Comparison of ENCODE assay signal across 27 mouse cellular contexts in the genomic region with DNA sequence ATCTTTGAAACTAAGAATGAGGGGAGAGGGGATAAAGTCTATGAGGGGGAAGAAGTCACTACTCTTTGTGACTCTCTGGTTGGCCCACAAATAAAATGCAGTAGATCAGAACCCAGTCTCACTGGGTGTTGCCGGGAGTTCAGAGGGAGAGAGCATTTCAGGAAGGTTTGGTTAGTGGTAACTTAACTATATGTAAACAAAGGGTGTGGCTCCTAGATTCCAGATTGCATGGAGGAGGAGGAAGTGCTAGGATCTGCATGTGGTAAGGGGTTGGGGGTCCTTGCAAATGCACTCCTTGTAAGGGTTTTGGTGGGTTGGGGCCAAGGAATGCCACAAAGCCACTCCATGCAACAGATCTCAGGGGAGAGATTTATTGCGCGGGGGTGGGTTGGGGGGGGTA. TPM values are rescaled to one million over a fixed set of nuclear protein-coding genes. Genes with fewer than 3 reads are reported as not detected.
DNase-seq lines count a peak whose midpoint lies in the region; ATAC-seq and TF ChIP-seq lines count a peak whose summit lies in the region.
"Had no signal": no experiment of that assay in that cellular context is flagged by ENCODE, and none has a peak within 500 bp of the region (broad histone marks: within the 10 kb centered on the region; RNA-seq: fewer than 3 reads in every experiment).

No protein-coding gene starts in this region.

- peaks cover 31% of the 10 kb centered on the region for H3K4me1 ChIP-seq in midbrain, embryonic 10.5 days
- H3K4me1 ChIP-seq in midbrain, embryonic 14.5 days (ENCODE audit: control insufficient read depth, insufficient read depth, low read length) = peaks cover 14% of the 10 kb centered on the region; the same call in 1 of the 2 replicates
- H3K4me1 ChIP-seq in ES-Bruce4 (ENCODE audit: control insufficient read depth, insufficient read depth, low read length) = peaks cover 16% of the 10 kb centered on the region
- H3K4me1 ChIP-seq in neural tube, embryonic 15.5 days = peaks cover 17% of the 10 kb centered on the region
- H3K4me1 ChIP-seq: heart, embryonic 12.5 days had no signal

- peak overlapping the region; percentile 69; the same call in 1 of the 2 replicates for H3K27ac ChIP-seq in midbrain, embryonic 10.5 days (replicated peaks)
- H3K27ac ChIP-seq in midbrain, embryonic 14.5 days (replicated peaks; ENCODE audit: low read depth, low read length) = no peak overlapping the region
- peak overlapping the region; percentile 94 for H3K27ac ChIP-seq in ES-Bruce4 (ENCODE audit: insufficient read depth, low read length)
- H3K27ac ChIP-seq in neural tube, embryonic 15.5 days (replicated peaks) = 0 out of 2 replicates have a peak overlapping the region, but pooled peaks have one; percentile 3
- H3K27ac ChIP-seq: embryonic facial prominence, embryonic 12.5 days; forebrain, embryonic 12.5 days; hindbrain, embryonic 13.5 days; hindbrain, postnatal 0 days had no signal

- no peak overlapping the region for H3K9ac ChIP-seq in midbrain, embryonic 14.5 days (replicated peaks; ENCODE audit: low read length)
- peak overlapping the region; percentile 26 for H3K9ac ChIP-seq in ES-Bruce4 (ENCODE audit: low read depth, poor library complexity, severe bottlenecking)
- no peak overlapping the region for H3K9ac ChIP-seq in neural tube, embryonic 15.5 days (replicated peaks)
- H3K9ac ChIP-seq: embryonic facial prominence, embryonic 12.5 days; forebrain, embryonic 12.5 days; heart, embryonic 12.5 days; hindbrain, embryonic 13.5 days had no signal

- 0 out of 2 replicates have a peak, but pooled peaks cover 7% of the 10 kb centered on the region for H3K9me3 ChIP-seq in midbrain, embryonic 10.5 days (replicated peaks)
- no peaks in the 10 kb centered on the region for H3K9me3 ChIP-seq in midbrain, embryonic 14.5 days (ENCODE audit: control insufficient read depth, low read length)
- no peaks in the 10 kb centered on the region for H3K9me3 ChIP-seq in ES-Bruce4 (replicated peaks; ENCODE audit: control insufficient read depth, insufficient read depth, low read length, poor library complexity, severe bottlenecking)
- H3K9me3 ChIP-seq in neural tube, embryonic 15.5 days (replicated peaks) = no peaks in the 10 kb centered on the region
- H3K9me3 ChIP-seq: embryonic facial prominence, embryonic 12.5 days; heart, embryonic 12.5 days; hindbrain, embryonic 13.5 days had no signal

- H3K4me2 ChIP-seq in midbrain, embryonic 14.5 days (ENCODE audit: low read length) = no peak overlapping the region
- H3K4me2 ChIP-seq in neural tube, embryonic 15.5 days = no peak overlapping the region
- H3K4me2 ChIP-seq: embryonic facial prominence, embryonic 12.5 days; heart, embryonic 12.5 days had no signal

- H3K36me3 ChIP-seq in midbrain, embryonic 10.5 days = no peaks in the 10 kb centered on the region
- no peaks in the 10 kb centered on the region for H3K36me3 ChIP-seq in midbrain, embryonic 14.5 days (ENCODE audit: control insufficient read depth, insufficient read depth, low read length)
- H3K36me3 ChIP-seq in ES-Bruce4 (ENCODE audit: control insufficient read depth, insufficient read depth, low read length, poor library complexity, severe bottlenecking) = no peaks in the 10 kb centered on the region
- no peaks in the 10 kb centered on the region for H3K36me3 ChIP-seq in neural tube, embryonic 15.5 days
- H3K36me3 ChIP-seq: embryonic facial prominence, embryonic 12.5 days; forebrain, embryonic 12.5 days; heart, embryonic 12.5 days; hindbrain, embryonic 13.5 days had no signal

- ATAC-seq in midbrain, embryonic 14.5 days (ENCODE audit: low FRiP score, low TSS enrichment) = no peak
- ATAC-seq in neural tube, embryonic 15.5 days (ENCODE audit: low FRiP score) = no peak
- ATAC-seq: Patski had no signal

- H3K4me3 ChIP-seq in midbrain, embryonic 10.5 days = no peak overlapping the region
- H3K4me3 ChIP-seq in midbrain, embryonic 14.5 days (replicated peaks; ENCODE audit: low read depth, low read length) = no peak overlapping the region
- no peak overlapping the region for H3K4me3 ChIP-seq in ES-Bruce4 (ENCODE audit: low read depth, low read length)
- H3K4me3 ChIP-seq in neural tube, embryonic 15.5 days (replicated peaks) = no peak overlapping the region
- H3K4me3 ChIP-seq: embryonic facial prominence, embryonic 12.5 days; forebrain, embryonic 12.5 days; heart, embryonic 12.5 days; hindbrain, embryonic 13.5 days had no signal

- peak; percentile 67; the same call in 1 of the 2 replicates for TF ChIP-seq EP300 in ES-Bruce4 (IDR thresholded peaks at IDR 0.05; ENCODE audit: insufficient read depth, low read depth, low read length)

- no peak for DNase-seq in midbrain, embryonic 10.5 days (ENCODE audit: low spot score)
- DNase-seq in midbrain, embryonic 14.5 days = no peak
- peak; percentile 93 for DNase-seq in R1 (ENCODE audit: low read depth, low spot score)
- no peak for DNase-seq in gastrocnemius, postnatal 36 days
- DNase-seq in gastrocnemius, postnatal 14 days = no peak
- DNase-seq: adrenal gland, postnatal 10 days; cerebellum, adult 11 months; cerebellum, adult 8-10 months; cerebellum, postnatal 14 days; embryo, embryonic 11 days; gastrocnemius, postnatal 10 days; heart, postnatal 36 days had no signal

- H3K27me3 ChIP-seq in midbrain, embryonic 10.5 days (ENCODE audit: low read depth, poor library complexity, severe bottlenecking) = peaks cover 95% of the 10 kb centered on the region
- peaks cover 9% of the 10 kb centered on the region for H3K27me3 ChIP-seq in midbrain, embryonic 14.5 days (ENCODE audit: control insufficient read depth, insufficient read depth, low read length)
- no peaks in the 10 kb centered on the region for H3K27me3 ChIP-seq in ES-Bruce4 (ENCODE audit: control insufficient read depth, insufficient read depth, low read length, poor library complexity, severe bottlenecking)
- peaks cover 24% of the 10 kb centered on the region for H3K27me3 ChIP-seq in neural tube, embryonic 15.5 days (replicated peaks)
- H3K27me3 ChIP-seq: Patski had no signal

- no peak for TF ChIP-seq CTCF in ES-Bruce4 (IDR thresholded peaks at IDR 0.05; ENCODE audit: low read depth, low read length)

- no peak for TF ChIP-seq POLR2A in ES-Bruce4 (IDR thresholded peaks at IDR 0.05; ENCODE audit: insufficient read depth, low read length)

- intact Hi-C loops in gastrocnemius, postnatal 36 days (cut with DNase I) = no loop called here
- intact Hi-C loops in gastrocnemius, postnatal 14 days (cut with DNase I; ENCODE audit: low total_unique reads) = no loop called here

- WGBS in midbrain, embryonic 10.5 days = 39% methylated on average over 3 of the region's 3 CpGs
- WGBS in midbrain, embryonic 14.5 days = 36% methylated on average over 3 of the region's 3 CpGs
- WGBS in neural tube, embryonic 15.5 days = 15% methylated on average over 3 of the region's 3 CpGs

RNA-seq across cellular contexts. Expression of gene Gsx1, which starts 32.1 kb away (rescaled TPM):
- polyA plus RNA-seq in midbrain, embryonic 10.5 days (2016; fragmentation: Nextera tagmentation; extraction: Ambion mirVana) = 7.0 and 11.1 TPM in 2 replicates
- 5.7 and 8.6 TPM in 2 replicates for polyA plus RNA-seq in midbrain, embryonic 14.5 days (2014; fragmentation: Nextera tagmentation; extraction: Ambion mirVana)
- not detected in 2 replicates for polyA plus RNA-seq in ES-Bruce4 (2011; ENCODE audit: insufficient read depth, insufficient read length, low read depth, missing spikeins)
- 1.3 and 2.1 TPM in 2 replicates for polyA plus RNA-seq in neural tube, embryonic 15.5 days (2015; fragmentation: Nextera tagmentation; extraction: Ambion mirVana)
- not detected for total RNA-seq in gastrocnemius, postnatal 36 days (2021)
- not detected for total RNA-seq in gastrocnemius, postnatal 14 days (2021)
- total RNA-seq: adrenal gland, postnatal 10 days; adrenal gland, postnatal 4 days; CH12.LX; common myeloid progenitor, adult 5-6 weeks; gastrocnemius, postnatal 10 days; granulocyte monocyte progenitor cell, adult 5-6 weeks; heart, adult 8-10 months; heart, postnatal 36 days had no signal
- polyA plus RNA-seq: heart, embryonic 12.5 days; heart, embryonic 16.5 days; intestine, embryonic 14.5 days; Patski had no signal
